Mouse (Mus musculus): Measurements from ENCODE around the gene Ulk1.
A peak's percentile ranks its signal among the peaks of the same experiment; 100 is the strongest.
"Not testable (repeated sequence)": the region's sequence is repeated elsewhere in the genome, so short reads cannot be mapped to it uniquely, and the experiment has no call there.

Gene Ulk1

GRCm38 (mm10) chr5:110804012-110804743 lies 5.7 kb downstream of the Ulk1 start:
- DNase-seq (ENCODE audit: low spot score in 2 of 2): no peak

GRCm38 (mm10) chr5:110802809-110803208 lies 7.1 kb downstream of the Ulk1 start:
- no peak for DNase-seq (ENCODE audit: low spot score in 2 of 2)

GRCm38 (mm10) chr5:110802186-110802585 lies 7.7 kb downstream of the Ulk1 start:
- DNase-seq (ENCODE audit: low spot score in 2 of 2): no peak

GRCm38 (mm10) chr5:110801036-110801624 lies 8.8 kb downstream of the Ulk1 start:
- DNase-seq (ENCODE audit: low spot score in 2 of 2): no peak

GRCm38 (mm10) chr5:110797696-110798095 lies 12.2 kb downstream of the Ulk1 start:
- DNase-seq (ENCODE audit: low spot score in 2 of 2): no peak

GRCm38 (mm10) chr5:110794363-110794762 lies 15.5 kb downstream of the Ulk1 start:
- DNase-seq (ENCODE audit: low spot score in 2 of 2): no peak

GRCm38 (mm10) chr5:110788684-110789083 lies 21.2 kb downstream of the Ulk1 start:
- peak in 1 of 2 experiments; percentile 35 for DNase-seq (ENCODE audit: low spot score in 2 of 2)

- DNase-seq (ENCODE audit: low spot score in 2 of 2): no peak
Measured at GRCm38 (mm10) chr5:110786081-110786835, 23.6 kb downstream of the Ulk1 start.

GRCm38 (mm10) chr5:110783150-110783549 lies 26.7 kb downstream of the Ulk1 start:
- no peak for DNase-seq (ENCODE audit: low spot score in 2 of 2)

- DNase-seq (ENCODE audit: low spot score in 2 of 2): no peak
Measured at GRCm38 (mm10) chr5:110781529-110782238, 28.2 kb downstream of the Ulk1 start.

GRCm38 (mm10) chr5:110780761-110781528 lies 29.0 kb downstream of the Ulk1 start:
- DNase-seq (ENCODE audit: low spot score in 2 of 2): no peak

- peak; percentile 77 to 86 for DNase-seq (ENCODE audit: low spot score in 2 of 2)
Measured at GRCm38 (mm10) chr5:110779998-110780760, 29.7 kb downstream of the Ulk1 start, which contains the start of gene Pus1. Pus1 (minus strand) TSS chr5:110780659.

- no peak for DNase-seq (ENCODE audit: low spot score in 2 of 2)
Measured at GRCm38 (mm10) chr5:110779276-110779997, 30.5 kb downstream of the Ulk1 start.

GRCm38 (mm10) chr5:110778263-110778662 lies 31.6 kb downstream of the Ulk1 start:
- no peak for DNase-seq (ENCODE audit: low spot score in 2 of 2)

- no peak for DNase-seq (ENCODE audit: low spot score in 2 of 2)
Measured at GRCm38 (mm10) chr5:110776141-110776540, 33.8 kb downstream of the Ulk1 start.

GRCm38 (mm10) chr5:110774511-110774910 lies 35.4 kb downstream of the Ulk1 start:
- no peak for DNase-seq (ENCODE audit: low spot score in 2 of 2)

- not testable (repeated sequence) for DNase-seq (ENCODE audit: low spot score in 2 of 2)
Measured at GRCm38 (mm10) chr5:110772945-110773344, 37.0 kb downstream of the Ulk1 start.

- DNase-seq (ENCODE audit: low spot score in 2 of 2): peak; percentile 100
Measured at GRCm38 (mm10) chr5:110770448-110771158, 39.3 kb downstream of the Ulk1 start, which contains the start of gene Ep400. Ep400 (minus strand) TSS chr5:110770717.

- peak; percentile 40 to 47 for DNase-seq (ENCODE audit: low spot score in 2 of 2)
Measured at GRCm38 (mm10) chr5:110770031-110770445, 39.9 kb downstream of the Ulk1 start.
